In the genomic region with DNA sequence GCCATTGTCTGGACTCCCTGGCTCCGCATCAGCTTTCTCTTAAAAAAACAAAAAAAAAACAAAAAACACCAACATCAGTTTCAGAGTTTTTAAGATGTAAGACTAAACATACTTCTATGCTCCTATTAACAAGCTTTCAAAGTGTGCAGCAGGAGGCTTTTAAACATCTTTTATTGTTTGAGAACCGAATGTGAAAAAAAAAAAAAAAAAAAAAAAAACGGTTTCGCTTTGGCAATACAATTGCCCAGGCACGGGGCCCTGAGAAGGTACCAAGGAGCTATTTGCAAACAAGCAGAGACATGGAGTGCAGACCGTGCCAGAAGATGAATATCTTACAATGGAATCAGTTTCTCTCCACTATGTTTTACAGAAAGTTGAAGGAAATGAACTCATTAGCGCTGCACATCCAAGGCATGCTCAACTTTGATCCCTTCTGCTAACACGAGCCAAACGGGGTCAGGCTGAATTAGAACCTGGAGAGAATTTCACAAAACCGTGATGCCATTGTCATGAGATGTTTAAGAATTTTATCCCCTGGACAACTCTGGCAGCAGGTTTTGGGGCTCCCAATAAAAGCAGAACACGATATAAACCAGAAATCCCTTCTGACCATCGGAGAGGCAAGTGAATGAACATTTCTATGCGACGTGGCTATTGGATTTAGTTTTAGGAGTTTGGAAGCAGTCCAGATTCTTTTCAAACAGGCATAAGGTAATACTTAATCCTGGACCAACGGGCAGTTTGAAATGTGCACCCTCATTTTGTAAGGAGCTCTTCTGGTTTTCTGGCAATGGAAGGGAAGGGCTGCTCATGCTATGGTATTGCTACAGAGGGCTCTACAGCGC, we compare ENCODE assay signal across 14 mouse cellular contexts.
DNase-seq lines count a peak whose midpoint lies in the region; ATAC-seq and TF ChIP-seq lines count a peak whose summit lies in the region.
"Had no signal": no experiment of that assay in that cellular context is flagged by ENCODE, and none has a peak within 500 bp of the region (broad histone marks: within the 10 kb centered on the region; RNA-seq: fewer than 3 reads in every experiment).

No protein-coding gene starts in this region.

- H3K9me3 ChIP-seq in stomach, embryonic 14.5 days (ENCODE audit: control insufficient read depth, low read depth, low read length): no peaks in the 10 kb centered on the region
- H3K9me3 ChIP-seq in stomach, postnatal 0 days (ENCODE audit: control insufficient read depth, low read length): no peaks in the 10 kb centered on the region
- H3K9me3 ChIP-seq in forebrain, embryonic 16.5 days (ENCODE audit: control insufficient read depth, low read length): no peaks in the 10 kb centered on the region

- no peak for TF ChIP-seq EP300 in stomach, postnatal 0 days (optimal IDR thresholded peaks at IDR 0.05)

- intact Hi-C loops in gastrocnemius, adult 2 months (cut with DNase I): no loop called here

- DNase-seq in gastrocnemius, adult 2 months: no peak
- DNase-seq in gastrocnemius, postnatal 4 days (ENCODE audit: low spot score in 2 of 2): no peak
- no peak for DNase-seq in stomach, postnatal 0 days (ENCODE audit: low spot score)
- DNase-seq in thymus, postnatal 10 days (ENCODE audit: low spot score in 2 of 2): no peak
- no peak for DNase-seq in kidney, postnatal 25 days
- DNase-seq in embryo, embryonic 10.5 days (ENCODE audit: low spot score): no peak
- DNase-seq: cerebellum, adult 2 months; embryo, embryonic 11 days; gastrocnemius, postnatal 36 days; lung, adult 18-20 months had no signal

- H3K9ac ChIP-seq in stomach, embryonic 14.5 days (replicated peaks; ENCODE audit: low read depth, low read length): no peak overlapping the region
- no peak overlapping the region for H3K9ac ChIP-seq in stomach, postnatal 0 days (ENCODE audit: low read length)
- no peak overlapping the region for H3K9ac ChIP-seq in forebrain, embryonic 16.5 days (replicated peaks; ENCODE audit: low read depth, low read length)

- H3K4me3 ChIP-seq in gastrocnemius, adult 2 months: peak overlapping the region; percentile 47
- H3K4me3 ChIP-seq in stomach, embryonic 14.5 days (ENCODE audit: low read depth, low read length): no peak overlapping the region
- no peak overlapping the region for H3K4me3 ChIP-seq in stomach, postnatal 0 days (ENCODE audit: low read depth, low read length)
- H3K4me3 ChIP-seq in forebrain, embryonic 16.5 days (replicated peaks; ENCODE audit: low read length): no peak overlapping the region

- no peaks in the 10 kb centered on the region for H3K4me1 ChIP-seq in stomach, embryonic 14.5 days (ENCODE audit: control insufficient read depth, insufficient read depth, low read length)
- no peaks in the 10 kb centered on the region; the same call in 1 of the 2 replicates for H3K4me1 ChIP-seq in stomach, postnatal 0 days (replicated peaks; ENCODE audit: control insufficient read depth, insufficient read depth)
- H3K4me1 ChIP-seq in forebrain, embryonic 16.5 days (replicated peaks; ENCODE audit: control insufficient read depth, insufficient read depth, low read length): peaks cover 11% of the 10 kb centered on the region

- H3K27me3 ChIP-seq in stomach, embryonic 14.5 days (ENCODE audit: control insufficient read depth, insufficient read depth, low read length): no peaks in the 10 kb centered on the region
- no peaks in the 10 kb centered on the region for H3K27me3 ChIP-seq in stomach, postnatal 0 days (ENCODE audit: control insufficient read depth, insufficient read depth, low read length)
- no peaks in the 10 kb centered on the region for H3K27me3 ChIP-seq in forebrain, embryonic 16.5 days (replicated peaks; ENCODE audit: control insufficient read depth, insufficient read depth, low read length)

- 73% methylated on average over 16 of the region's 16 CpGs for WGBS in stomach, embryonic 14.5 days
- 54% methylated on average over 16 of the region's 16 CpGs for WGBS in stomach, postnatal 0 days
- 26% methylated on average over 16 of the region's 16 CpGs for WGBS in forebrain, embryonic 16.5 days

- H3K4me2 ChIP-seq in stomach, embryonic 14.5 days (replicated peaks; ENCODE audit: low read depth, low read length): no peak overlapping the region
- H3K4me2 ChIP-seq in stomach, postnatal 0 days (replicated peaks; ENCODE audit: low read depth): no peak overlapping the region
- peak overlapping the region; percentile 22 for H3K4me2 ChIP-seq in forebrain, embryonic 16.5 days (ENCODE audit: low read length)

- no peak for TF ChIP-seq CTCF in gastrocnemius, adult 2 months (IDR thresholded peaks at IDR 0.05)
- no peak for TF ChIP-seq CTCF in stomach, postnatal 0 days (IDR thresholded peaks at IDR 0.05; ENCODE audit: low read depth)

- ATAC-seq in stomach, embryonic 14.5 days (ENCODE audit: insufficient number of reproducible peaks, insufficient read depth, low FRiP score, low read depth): no peak
- no peak for ATAC-seq in stomach, postnatal 0 days (ENCODE audit: low FRiP score, low TSS enrichment)
- ATAC-seq in forebrain, embryonic 16.5 days: no peak
- ATAC-seq: intestine, postnatal 0 days had no signal

- H3K36me3 ChIP-seq in stomach, embryonic 14.5 days (ENCODE audit: control insufficient read depth, insufficient read depth, low read length): no peaks in the 10 kb centered on the region
- no peaks in the 10 kb centered on the region for H3K36me3 ChIP-seq in stomach, postnatal 0 days (ENCODE audit: control insufficient read depth, insufficient read depth, low read length)
- H3K36me3 ChIP-seq in forebrain, embryonic 16.5 days (ENCODE audit: control insufficient read depth, insufficient read depth): no peaks in the 10 kb centered on the region

- peak overlapping the region; percentile 54 for H3K27ac ChIP-seq in gastrocnemius, adult 2 months
- H3K27ac ChIP-seq in stomach, embryonic 14.5 days (ENCODE audit: low read length): peak overlapping the region; percentile 1; the same call in 1 of the 2 replicates
- no peak overlapping the region for H3K27ac ChIP-seq in stomach, postnatal 0 days (replicated peaks)
- no peak overlapping the region for H3K27ac ChIP-seq in forebrain, embryonic 16.5 days (ENCODE audit: low read length)
- H3K27ac ChIP-seq: macrophage had no signal

Comparison
In these comparisons a context has a peak if more than half of its experiments do, and no peak if none do; other contexts are left out.
1. H3K27ac ChIP-seq: peak in gastrocnemius, adult 2 months (single experiment) and stomach, embryonic 14.5 days (single experiment); none in stomach, postnatal 0 days (single experiment) and forebrain, embryonic 16.5 days (single experiment).